Mouse (Mus musculus): ENCODE results near the gene Pik3r4.

DNA sequence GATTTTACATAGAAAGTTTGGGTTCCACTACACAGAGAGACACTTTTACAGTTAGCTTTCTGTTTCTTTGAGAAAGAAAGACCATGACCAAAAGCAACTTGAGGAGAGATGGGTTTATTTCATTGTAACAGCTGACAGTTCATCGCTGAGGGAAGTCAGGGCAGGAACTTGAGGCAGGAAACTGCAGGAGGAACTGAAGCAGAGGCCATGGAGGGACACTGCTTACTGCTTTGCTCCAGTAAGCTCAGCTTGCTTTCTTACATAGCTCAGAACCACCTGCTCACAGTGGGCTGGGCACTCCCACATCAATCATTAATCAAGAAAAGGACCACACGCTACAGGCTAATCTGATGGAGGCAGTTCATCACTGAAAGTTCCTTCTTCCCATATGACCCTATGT lies 13.4 kb downstream of the Pik3r4 start:
- TF ChIP-seq CTCF (IDR thresholded peaks at IDR 0.05; ENCODE audit: control insufficient read depth, insufficient read depth, insufficient read length) (no peak), CEBPB (IDR thresholded peaks at IDR 0.05; ENCODE audit: low read depth) (no peak)

All from C2C12 (cell line).